ENCODE assay signal across 27 mouse cellular contexts in the genomic region with DNA sequence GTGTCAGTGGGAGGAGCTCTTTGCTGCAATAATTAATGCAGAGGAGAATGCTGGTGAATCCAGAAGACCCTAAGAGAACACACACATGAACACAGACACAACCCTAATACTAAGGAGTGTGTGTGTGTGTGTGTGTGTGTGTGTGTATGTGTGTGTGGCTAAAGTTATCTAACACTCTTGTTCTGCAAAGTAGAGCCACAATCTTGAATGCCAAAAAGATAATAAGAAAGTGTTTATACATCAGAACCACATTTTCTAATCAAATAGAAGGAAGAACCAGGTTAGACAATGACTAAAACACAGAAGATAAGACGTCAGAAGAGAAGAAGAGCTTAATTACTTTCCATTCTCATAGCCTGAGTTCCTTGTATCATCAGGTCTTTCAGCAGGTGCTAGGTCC.
"Had no signal": no experiment of that assay in that cellular context is flagged by ENCODE, and none has a peak within 500 bp of the region (broad histone marks: within the 10 kb centered on the region; RNA-seq: fewer than 3 reads in every experiment).

No protein-coding gene starts in this region.

- H3K27me3 ChIP-seq: embryonic facial prominence, embryonic 12.5 days; embryonic facial prominence, embryonic 13.5 days; embryonic facial prominence, embryonic 15.5 days; forebrain, embryonic 12.5 days; forebrain, embryonic 13.5 days; forebrain, embryonic 15.5 days had no signal

- H3K4me1 ChIP-seq: embryonic facial prominence, embryonic 10.5 days; embryonic facial prominence, embryonic 12.5 days; embryonic facial prominence, embryonic 13.5 days; embryonic facial prominence, embryonic 15.5 days; forebrain, embryonic 12.5 days had no signal

- H3K9me3 ChIP-seq: embryonic facial prominence, embryonic 10.5 days; embryonic facial prominence, embryonic 12.5 days; embryonic facial prominence, embryonic 13.5 days; embryonic facial prominence, embryonic 15.5 days; forebrain, embryonic 10.5 days; forebrain, embryonic 12.5 days; forebrain, embryonic 13.5 days; forebrain, embryonic 15.5 days had no signal

- H3K9ac ChIP-seq: embryonic facial prominence, embryonic 12.5 days; embryonic facial prominence, embryonic 13.5 days; embryonic facial prominence, embryonic 15.5 days; forebrain, embryonic 12.5 days; forebrain, embryonic 13.5 days; forebrain, embryonic 15.5 days; forebrain, postnatal 0 days had no signal

- H3K4me2 ChIP-seq: embryonic facial prominence, embryonic 12.5 days; embryonic facial prominence, embryonic 13.5 days; embryonic facial prominence, embryonic 15.5 days; forebrain, embryonic 12.5 days; forebrain, embryonic 13.5 days; forebrain, embryonic 15.5 days had no signal

- H3K27ac ChIP-seq: embryonic facial prominence, embryonic 10.5 days; embryonic facial prominence, embryonic 12.5 days; embryonic facial prominence, embryonic 13.5 days; embryonic facial prominence, embryonic 15.5 days; forebrain, embryonic 10.5 days; forebrain, embryonic 12.5 days; forebrain, embryonic 13.5 days; forebrain, embryonic 15.5 days; gastrocnemius, adult 2 months; heart, adult 2 months had no signal

- H3K4me3 ChIP-seq: embryonic facial prominence, embryonic 10.5 days; embryonic facial prominence, embryonic 12.5 days; embryonic facial prominence, embryonic 13.5 days; embryonic facial prominence, embryonic 15.5 days; erythroblast, embryonic 14.5 days; forebrain, embryonic 10.5 days; forebrain, embryonic 12.5 days; forebrain, embryonic 13.5 days; forebrain, embryonic 15.5 days; gastrocnemius, adult 2 months; heart, adult 2 months had no signal

- ATAC-seq: forebrain, embryonic 13.5 days; forebrain, embryonic 14.5 days; forebrain, embryonic 15.5 days; forebrain, embryonic 16.5 days; forebrain, postnatal 0 days had no signal

- DNase-seq: cerebellum, adult 8-10 months; cerebellum, adult 9-10 months; cerebellum, adult 9-11 months; cerebellum, postnatal 10 days; cerebellum, postnatal 14 days; cerebellum, postnatal 25 days; cerebellum, postnatal 36 days; embryo, embryonic 11 days; forebrain, postnatal 0 days; gastrocnemius, adult 2 months; gastrocnemius, postnatal 10 days; gastrocnemius, postnatal 14 days; gastrocnemius, postnatal 25 days; gastrocnemius, postnatal 36 days; heart, adult 18-20 months; heart, adult 2 months had no signal

- H3K36me3 ChIP-seq: embryonic facial prominence, embryonic 10.5 days; embryonic facial prominence, embryonic 12.5 days; embryonic facial prominence, embryonic 13.5 days; embryonic facial prominence, embryonic 15.5 days; forebrain, embryonic 10.5 days; forebrain, embryonic 12.5 days; forebrain, embryonic 15.5 days had no signal
